24 mouse cellular contexts compared by ENCODE assay signal in genomic region chr10:62202574-62202973, GRCm38 (mm10). TPM values are rescaled to one million over a fixed set of nuclear protein-coding genes. Genes with fewer than 3 reads are reported as not detected.
DNase-seq lines count a peak whose midpoint lies in the region; ATAC-seq and TF ChIP-seq lines count a peak whose summit lies in the region.
"Had no signal": no experiment of that assay in that cellular context is flagged by ENCODE, and none has a peak within 500 bp of the region (broad histone marks: within the 10 kb centered on the region; RNA-seq: fewer than 3 reads in every experiment).

No protein-coding gene starts in this region.

- no peaks in the 10 kb centered on the region for H3K9me3 ChIP-seq in heart, embryonic 14.5 days (ENCODE audit: control insufficient read depth, low read length)
- H3K9me3 ChIP-seq: embryonic facial prominence, embryonic 13.5 days; midbrain, embryonic 12.5 days had no signal

- intact Hi-C loops in heart, adult 2 months (cut with DNase I): no loop called here

- no peaks in the 10 kb centered on the region for H3K79me2 ChIP-seq in heart, adult 2 months (replicated peaks; ENCODE audit: control insufficient read depth, insufficient read depth, low read length)

- no peaks in the 10 kb centered on the region for H3K4me1 ChIP-seq in heart, embryonic 14.5 days (ENCODE audit: control insufficient read depth in 2 of 2, insufficient read depth in 2 of 2, low read length in 2 of 2)
- 0 out of 2 replicates have a peak, but pooled peaks cover 2% of the 10 kb centered on the region for H3K4me1 ChIP-seq in heart, adult 2 months (ENCODE audit: control insufficient read depth, insufficient read depth, low read length)
- H3K4me1 ChIP-seq: embryonic facial prominence, embryonic 13.5 days; heart, embryonic 12.5 days; midbrain, embryonic 12.5 days had no signal

- WGBS in heart, embryonic 14.5 days: 67% methylated on average over 6 of the region's 6 CpGs
- WGBS in heart, adult 2 months: 68% methylated on average over 6 of the region's 6 CpGs

- no peaks in the 10 kb centered on the region for H3K36me3 ChIP-seq in heart, embryonic 14.5 days (ENCODE audit: control insufficient read depth, insufficient read depth, low read length)
- H3K36me3 ChIP-seq in heart, adult 2 months (ENCODE audit: control insufficient read depth, insufficient read depth, low read length): 0 out of 2 replicates have a peak, but pooled peaks cover 2% of the 10 kb centered on the region
- H3K36me3 ChIP-seq: embryonic facial prominence, embryonic 13.5 days; heart, embryonic 12.5 days; midbrain, embryonic 12.5 days had no signal

- no peak overlapping the region for H3K4me3 ChIP-seq in heart, embryonic 14.5 days (ENCODE audit: control insufficient read depth in 1 of 2, insufficient read depth in 1 of 2, low read depth in 1 of 2, low read length in 2 of 2)
- H3K4me3 ChIP-seq in heart, adult 2 months: no peak overlapping the region
- H3K4me3 ChIP-seq: embryonic facial prominence, embryonic 13.5 days; heart, embryonic 12.5 days; midbrain, embryonic 12.5 days; myocyte had no signal

- H3K27ac ChIP-seq in heart, embryonic 14.5 days (replicated peaks in 1 of 2; ENCODE audit: control insufficient read depth in 1 of 2, insufficient read depth in 1 of 2, low read depth in 2 of 2, low read length in 2 of 2): no peak overlapping the region
- no peak overlapping the region for H3K27ac ChIP-seq in heart, adult 2 months
- H3K27ac ChIP-seq: embryonic facial prominence, embryonic 13.5 days; midbrain, embryonic 12.5 days had no signal

- no peak overlapping the region for H3K4me2 ChIP-seq in heart, embryonic 14.5 days (ENCODE audit: low read length)
- H3K4me2 ChIP-seq: embryonic facial prominence, embryonic 13.5 days; heart, embryonic 12.5 days; midbrain, embryonic 12.5 days had no signal

- no peak for TF ChIP-seq POLR2A in heart, adult 2 months (IDR thresholded peaks at IDR 0.05; ENCODE audit: insufficient read depth, low read depth, low read length)

- DNase-seq in heart, adult 2 months: no peak
- peak; percentile 86 for DNase-seq in brain, adult 2 months (ENCODE audit: low read depth, low spot score)
- DNase-seq in layer of hippocampus, adult 9-10 months (ENCODE audit: low spot score): peak; percentile 57
- peak; percentile 50 to 55 for DNase-seq in right cerebral cortex, postnatal 10 days (ENCODE audit: low spot score in 2 of 2)
- no peak for DNase-seq in kidney, postnatal 4 days
- DNase-seq in lung, postnatal 14 days: no peak
- DNase-seq in retina, embryonic 14.5 days (ENCODE audit: low spot score): no peak
- DNase-seq: cerebellum, adult 11-12 months; gastrocnemius, postnatal 10 days; liver, postnatal 0 days; lung, postnatal 36 days; thymus, postnatal 36 days had no signal

- 0 out of 2 replicates have a peak, but pooled peaks have one; percentile 26 for ATAC-seq in heart, embryonic 14.5 days (ENCODE audit: insufficient number of reproducible peaks, insufficient read depth, low FRiP score, low read depth)
- ATAC-seq: liver, postnatal 0 days; Patski had no signal

- no peak overlapping the region for H3K9ac ChIP-seq in heart, embryonic 14.5 days (ENCODE audit: low read length)
- no peak overlapping the region for H3K9ac ChIP-seq in heart, adult 2 months (ENCODE audit: low read depth, low read length)
- H3K9ac ChIP-seq: embryonic facial prominence, embryonic 13.5 days; heart, embryonic 12.5 days; liver, postnatal 0 days; midbrain, embryonic 12.5 days had no signal

- no peaks in the 10 kb centered on the region for H3K27me3 ChIP-seq in heart, embryonic 14.5 days (ENCODE audit: control insufficient read depth, insufficient read depth, low read length)
- H3K27me3 ChIP-seq in heart, adult 2 months (ENCODE audit: control insufficient read depth, insufficient read depth, low read length): no peaks in the 10 kb centered on the region
- H3K27me3 ChIP-seq: embryonic facial prominence, embryonic 13.5 days; Patski had no signal

- no peak for TF ChIP-seq EP300 in heart, adult 2 months (IDR thresholded peaks at IDR 0.05; ENCODE audit: insufficient read depth, low read depth, low read length)

- TF ChIP-seq CTCF in heart, adult 2 months (IDR thresholded peaks at IDR 0.05): no peak

RNA-seq across cellular contexts. Expression of gene Tspan15, which starts 28.5 kb away (rescaled TPM):
- 4.8 and 5.1 TPM in 2 replicates for polyA plus RNA-seq in heart, embryonic 14.5 days (2014; fragmentation: Nextera tagmentation; extraction: Ambion mirVana)
- total RNA-seq in heart, adult 2 months (2021): 1 to 10 TPM; 6.1 to 8.1 TPM
- 17.7 and 19.1 TPM in 2 replicates for polyA plus RNA-seq in heart, adult 2 months (2012; rRNA removed)

RNA-seq across cellular contexts. Expression of gene Tacr2, which starts 49.7 kb away (rescaled TPM):
- polyA plus RNA-seq in heart, embryonic 14.5 days (2014; fragmentation: Nextera tagmentation; extraction: Ambion mirVana): not detected in 2 replicates
- not detected for total RNA-seq in heart, adult 2 months (2021)
- polyA plus RNA-seq in heart, adult 2 months (2012; rRNA removed): not detected in 2 replicates
- total RNA-seq: common myeloid progenitor, adult 5-6 weeks; gastrocnemius, postnatal 10 days; hematopoietic stem cell, adult 5-6 weeks; neutrophil, adult 5-6 weeks had no signal
- polyA plus RNA-seq: brain, embryonic 14.5 days; embryonic facial prominence, embryonic 13.5 days; heart, embryonic 12.5 days; kidney, embryonic 14.5 days; limb, embryonic 14.5 days; liver, postnatal 0 days; midbrain, embryonic 12.5 days had no signal

RNA-seq across cellular contexts. Expression of gene Fam241b, which starts 58.9 kb away (rescaled TPM):
- 0.66 and 1.3 TPM in 2 replicates for polyA plus RNA-seq in heart, embryonic 14.5 days (2014; fragmentation: Nextera tagmentation; extraction: Ambion mirVana)
- total RNA-seq in heart, adult 2 months (2021): 1 to 10 TPM; 3.0 to 3.2 TPM
- 2.5 and 3.3 TPM in 2 replicates for polyA plus RNA-seq in heart, adult 2 months (2012; rRNA removed)
- total RNA-seq: neutrophil, adult 5-6 weeks had no signal

Comparison
In these comparisons a context has a peak if more than half of its experiments do, and no peak if none do; other contexts are left out.
1. DNase-seq: peak in brain, adult 2 months (single experiment), layer of hippocampus, adult 9-10 months (single experiment) and right cerebral cortex, postnatal 10 days (2 of 2); none in heart, adult 2 months (0 of 2), kidney, postnatal 4 days (0 of 2), lung, postnatal 14 days (single experiment) and retina, embryonic 14.5 days (single experiment).